Mouse (Mus musculus) myocyte (in vitro differentiated cells): ENCODE measurements around the gene Fam71a.

ENCODE experiments used
- E2F4 ChIP-seq: IDR thresholded peaks from one replicate; pipeline ENCODE4 v1.6.1; 2011; ENCODE audit warnings: mild to moderate bottlenecking, control low read depth, moderate library complexity; ENCODE audit not compliant: insufficient read depth
- MAX ChIP-seq: IDR thresholded peaks from one replicate; pipeline ENCODE4 v1.6.1; 2011; ENCODE audit warnings: low read depth, mild to moderate bottlenecking, control low read depth
- MYOD1 ChIP-seq, 3 experiments: IDR thresholded peaks; one replicate each; pipeline ENCODE4 v1.6.1; 2011; ENCODE audit warnings: control low read depth in 2 of 3, low read depth in 2 of 3, mild to moderate bottlenecking in 2 of 3, moderate library complexity in 1 of 3; ENCODE audit not compliant: insufficient read length in 2 of 3, control insufficient read depth in 1 of 3
- POLR2A ChIP-seq: IDR thresholded peaks from one replicate; pipeline ENCODE4 v1.6.1; 2011; ENCODE audit warnings: low read depth, mild to moderate bottlenecking, control low read depth, moderate library complexity; ENCODE audit not compliant: insufficient read length
- POLR2AphosphoS2 ChIP-seq: IDR thresholded peaks from one replicate; pipeline ENCODE4 v1.6.1; 2011; ENCODE audit warnings: low read depth, control low read depth; ENCODE audit not compliant: insufficient read length
- REST ChIP-seq: IDR thresholded peaks from one replicate; pipeline ENCODE4 v1.6.1; 2011; ENCODE audit warnings: mild to moderate bottlenecking, control low read depth, moderate library complexity; ENCODE audit not compliant: insufficient read depth, insufficient read length
- TCF3 ChIP-seq: IDR thresholded peaks from one replicate; pipeline ENCODE4 v1.6.1; 2011; ENCODE audit warnings: low read depth, control low read depth; ENCODE audit not compliant: insufficient read length

- no peak for TF ChIP-seq POLR2A
- no peak for TF ChIP-seq POLR2AphosphoS2
- no peak for TF ChIP-seq MYOD1 (IDR thresholded peaks at IDR 0.05; ENCODE audit: control insufficient read depth in 1 of 3, insufficient read length in 2 of 3, low read depth in 2 of 3)
- TF ChIP-seq TCF3 = no peak
- TF ChIP-seq REST = no peak
- no peak for TF ChIP-seq MAX
- no peak for TF ChIP-seq E2F4
These were observed 37.8 kb upstream of the Fam71a start for GRCm38 (mm10) chr1:191202208-191202952.
